Comparison of ENCODE assay signal across 19 mouse cellular contexts in the genomic region with DNA sequence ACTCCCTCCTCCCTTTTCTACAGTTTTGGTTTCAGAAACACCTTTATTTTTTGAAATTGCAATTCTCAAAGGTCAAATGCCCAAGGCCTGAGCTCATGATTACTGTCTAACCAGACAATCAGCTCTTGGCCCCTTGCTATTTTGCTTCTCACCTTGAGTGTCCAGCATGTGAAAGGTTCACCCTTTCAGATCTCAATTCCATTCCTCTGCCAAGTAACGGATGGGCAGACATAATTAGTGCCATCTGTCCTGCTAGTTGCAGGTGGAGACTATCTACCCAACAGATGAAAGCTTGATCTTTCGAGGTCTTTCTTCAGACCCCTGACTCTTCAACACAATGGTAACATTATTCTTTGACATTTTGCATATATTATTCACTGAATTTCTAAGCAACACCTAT.
DNase-seq lines count a peak whose midpoint lies in the region; ATAC-seq and TF ChIP-seq lines count a peak whose summit lies in the region.
"Had no signal": no experiment of that assay in that cellular context is flagged by ENCODE, and none has a peak within 500 bp of the region (broad histone marks: within the 10 kb centered on the region; RNA-seq: fewer than 3 reads in every experiment).

No protein-coding gene starts in this region.

- no peaks in the 10 kb centered on the region for H3K27me3 ChIP-seq in hindbrain, postnatal 0 days (ENCODE audit: insufficient read depth, low read length)
- H3K27me3 ChIP-seq in hindbrain, embryonic 14.5 days (ENCODE audit: control insufficient read depth, insufficient read depth, low read length): no peaks in the 10 kb centered on the region
- H3K27me3 ChIP-seq in midbrain, embryonic 13.5 days: no peaks in the 10 kb centered on the region
- H3K27me3 ChIP-seq: embryonic facial prominence, embryonic 12.5 days; forebrain, embryonic 15.5 days; heart, embryonic 15.5 days; hindbrain, embryonic 13.5 days had no signal

- peak; percentile 23 for DNase-seq in hindbrain, postnatal 0 days (ENCODE audit: low spot score)
- no peak for DNase-seq in hindbrain, embryonic 14.5 days (ENCODE audit: low spot score)
- peak; percentile 8 for DNase-seq in cerebellum, adult 11 months
- peak; percentile 16 for DNase-seq in cerebellum, adult 8-10 months
- peak; percentile 53 to 81 for DNase-seq in cerebellum, postnatal 14 days
- DNase-seq in gastrocnemius, postnatal 10 days: no peak
- DNase-seq in kidney, adult 8-10 months: no peak
- DNase-seq: adrenal gland, adult 8-10 months; adrenal gland, postnatal 36 days; heart, adult 18-20 months; heart, postnatal 14 days; kidney, adult 2 months had no signal

- H3K4me3 ChIP-seq in hindbrain, postnatal 0 days (ENCODE audit: low read length): no peak overlapping the region
- H3K4me3 ChIP-seq in hindbrain, embryonic 14.5 days (replicated peaks; ENCODE audit: low read length): no peak overlapping the region
- no peak overlapping the region for H3K4me3 ChIP-seq in midbrain, embryonic 13.5 days (replicated peaks)
- H3K4me3 ChIP-seq: embryonic facial prominence, embryonic 12.5 days; forebrain, embryonic 15.5 days; heart, embryonic 15.5 days; hindbrain, embryonic 13.5 days had no signal

- no peak overlapping the region for H3K4me2 ChIP-seq in hindbrain, postnatal 0 days (ENCODE audit: low read depth, low read length)
- no peak overlapping the region for H3K4me2 ChIP-seq in hindbrain, embryonic 14.5 days (replicated peaks)
- no peak overlapping the region for H3K4me2 ChIP-seq in midbrain, embryonic 13.5 days (replicated peaks)
- H3K4me2 ChIP-seq: embryonic facial prominence, embryonic 12.5 days; forebrain, embryonic 15.5 days; heart, embryonic 11.5 days; heart, embryonic 15.5 days; hindbrain, embryonic 13.5 days had no signal

- no peak for TF ChIP-seq CTCF in hindbrain, postnatal 0 days (IDR thresholded peaks at IDR 0.05; ENCODE audit: low read depth)

- 69% methylated on average over 2 of the region's 2 CpGs for WGBS in hindbrain, postnatal 0 days
- WGBS in hindbrain, embryonic 14.5 days: 82% methylated on average over 2 of the region's 2 CpGs
- 80% methylated on average over 2 of the region's 2 CpGs for WGBS in midbrain, embryonic 13.5 days

- no peak overlapping the region for H3K27ac ChIP-seq in hindbrain, postnatal 0 days
- no peak overlapping the region for H3K27ac ChIP-seq in hindbrain, embryonic 14.5 days
- H3K27ac ChIP-seq in midbrain, embryonic 13.5 days: no peak overlapping the region
- H3K27ac ChIP-seq: embryonic facial prominence, embryonic 12.5 days; forebrain, embryonic 15.5 days; heart, embryonic 15.5 days; hindbrain, embryonic 13.5 days had no signal

- no peaks in the 10 kb centered on the region for H3K4me1 ChIP-seq in hindbrain, postnatal 0 days (ENCODE audit: insufficient read depth, low read length)
- no peaks in the 10 kb centered on the region for H3K4me1 ChIP-seq in hindbrain, embryonic 14.5 days (replicated peaks; ENCODE audit: control insufficient read depth, insufficient read depth, low read length)
- no peaks in the 10 kb centered on the region for H3K4me1 ChIP-seq in midbrain, embryonic 13.5 days (replicated peaks)
- H3K4me1 ChIP-seq: embryonic facial prominence, embryonic 12.5 days; forebrain, embryonic 15.5 days; heart, embryonic 15.5 days; hindbrain, embryonic 13.5 days had no signal

- no peak overlapping the region for H3K9ac ChIP-seq in hindbrain, postnatal 0 days (replicated peaks; ENCODE audit: low read length)
- no peak overlapping the region for H3K9ac ChIP-seq in hindbrain, embryonic 14.5 days
- no peak overlapping the region for H3K9ac ChIP-seq in midbrain, embryonic 13.5 days (replicated peaks)
- H3K9ac ChIP-seq: embryonic facial prominence, embryonic 12.5 days; forebrain, embryonic 15.5 days; heart, embryonic 15.5 days; hindbrain, embryonic 13.5 days had no signal

- no peak; the same call in 1 of the 2 replicates for ATAC-seq in hindbrain, postnatal 0 days
- ATAC-seq in hindbrain, embryonic 14.5 days (ENCODE audit: low FRiP score): no peak
- ATAC-seq in midbrain, embryonic 13.5 days: no peak
- ATAC-seq: forebrain, embryonic 15.5 days; intestine, embryonic 16.5 days had no signal

- H3K9me3 ChIP-seq in hindbrain, postnatal 0 days (ENCODE audit: low read length): no peaks in the 10 kb centered on the region
- no peaks in the 10 kb centered on the region for H3K9me3 ChIP-seq in hindbrain, embryonic 14.5 days (ENCODE audit: control insufficient read depth, low read length)
- H3K9me3 ChIP-seq in midbrain, embryonic 13.5 days: no peaks in the 10 kb centered on the region
- H3K9me3 ChIP-seq: embryonic facial prominence, embryonic 12.5 days; forebrain, embryonic 15.5 days; heart, embryonic 15.5 days; hindbrain, embryonic 13.5 days had no signal

- no peaks in the 10 kb centered on the region for H3K36me3 ChIP-seq in hindbrain, postnatal 0 days (ENCODE audit: insufficient read depth, low read length)
- no peaks in the 10 kb centered on the region for H3K36me3 ChIP-seq in hindbrain, embryonic 14.5 days (replicated peaks; ENCODE audit: control insufficient read depth, insufficient read depth)
- H3K36me3 ChIP-seq in midbrain, embryonic 13.5 days: no peaks in the 10 kb centered on the region
- H3K36me3 ChIP-seq: embryonic facial prominence, embryonic 12.5 days; forebrain, embryonic 15.5 days; heart, embryonic 15.5 days; hindbrain, embryonic 13.5 days had no signal

Comparison
In these comparisons a context has a peak if more than half of its experiments do, and no peak if none do; other contexts are left out.
1. DNase-seq: peak in hindbrain, postnatal 0 days (single experiment), cerebellum, adult 11 months (single experiment), cerebellum, adult 8-10 months (single experiment) and cerebellum, postnatal 14 days (2 of 2); none in hindbrain, embryonic 14.5 days (single experiment), gastrocnemius, postnatal 10 days (single experiment) and kidney, adult 8-10 months (0 of 2).